ENCODE assay signal across 16 mouse cellular contexts in the genomic region with DNA sequence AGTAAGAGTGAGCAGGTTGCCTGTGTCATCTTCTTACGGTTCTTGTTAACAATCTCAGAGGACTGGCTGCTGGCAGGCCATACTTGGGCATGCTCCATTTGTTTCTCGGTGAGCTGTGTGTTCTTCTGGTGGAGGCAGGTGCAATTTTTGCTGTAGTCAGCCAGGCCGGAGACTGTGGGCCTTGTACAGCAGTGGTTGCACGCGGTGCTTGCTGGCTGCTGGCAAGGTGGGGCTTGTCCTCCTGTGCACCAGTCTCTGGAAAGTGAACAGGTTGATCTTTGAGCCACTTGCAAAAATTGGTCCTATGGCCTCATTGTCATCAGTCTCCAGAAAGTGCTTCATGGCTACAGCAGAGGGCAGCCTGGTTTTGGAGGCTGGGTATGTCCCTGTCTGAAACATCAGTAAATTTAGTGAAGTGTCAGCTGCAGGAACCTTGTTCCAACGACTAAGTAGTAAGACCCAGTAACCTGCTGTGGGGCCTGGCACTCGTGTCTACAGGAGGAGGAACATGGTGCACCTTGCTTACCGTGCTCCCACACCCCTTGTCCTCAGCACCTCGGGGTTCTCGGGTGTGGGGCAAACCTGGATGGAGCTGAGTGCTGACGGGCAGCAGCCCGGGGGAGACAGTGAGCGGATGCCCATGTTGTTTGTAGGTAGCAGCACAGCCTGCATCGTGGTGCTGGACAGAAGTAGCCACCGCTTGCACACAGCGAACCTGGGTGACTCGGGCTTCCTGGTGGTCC. TPM values are rescaled to one million over a fixed set of nuclear protein-coding genes. Genes with fewer than 3 reads are reported as not detected.
A peak's percentile ranks its signal among the peaks of the same experiment; 100 is the strongest.
DNase-seq lines count a peak whose midpoint lies in the region; ATAC-seq and TF ChIP-seq lines count a peak whose summit lies in the region.
"Had no signal": no experiment of that assay in that cellular context is flagged by ENCODE, and none has a peak within 500 bp of the region (broad histone marks: within the 10 kb centered on the region; RNA-seq: fewer than 3 reads in every experiment).

No protein-coding gene starts in this region.

- peaks cover 12% of the 10 kb centered on the region for H3K36me3 ChIP-seq in heart, embryonic 15.5 days
- peaks cover 4% of the 10 kb centered on the region; the same call in 1 of the 2 replicates for H3K36me3 ChIP-seq in liver, adult 2 months (ENCODE audit: control insufficient read depth, insufficient read depth, low read length)
- peaks cover 10% of the 10 kb centered on the region for H3K36me3 ChIP-seq in liver, embryonic 11.5 days (ENCODE audit: control insufficient read depth, insufficient read depth, low read length)

- H3K4me2 ChIP-seq in heart, embryonic 15.5 days, result no peak overlapping the region
- H3K4me2 ChIP-seq in liver, embryonic 11.5 days, result no peak overlapping the region
- H3K4me2 ChIP-seq: forebrain, embryonic 15.5 days; liver, embryonic 13.5 days; midbrain, embryonic 15.5 days had no signal

- WGBS in heart, embryonic 15.5 days, result 87% methylated on average over 17 of the region's 17 CpGs
- WGBS in liver, adult 2 months, result 74% methylated on average over 17 of the region's 17 CpGs
- WGBS in liver, embryonic 11.5 days, result 90% methylated on average over 17 of the region's 17 CpGs

- peaks cover 62% of the 10 kb centered on the region for H3K4me1 ChIP-seq in heart, embryonic 15.5 days (replicated peaks)
- peaks cover 25% of the 10 kb centered on the region for H3K4me1 ChIP-seq in liver, adult 2 months (ENCODE audit: control insufficient read depth, insufficient read depth, low read length)
- H3K4me1 ChIP-seq in liver, embryonic 11.5 days (replicated peaks; ENCODE audit: control insufficient read depth, insufficient read depth, low read length), result peaks cover 9% of the 10 kb centered on the region
- H3K4me1 ChIP-seq: midbrain, embryonic 15.5 days had no signal

- H3K9me3 ChIP-seq in heart, embryonic 15.5 days (replicated peaks), result no peaks in the 10 kb centered on the region
- no peaks in the 10 kb centered on the region for H3K9me3 ChIP-seq in liver, embryonic 11.5 days (ENCODE audit: control insufficient read depth, low read length)
- H3K9me3 ChIP-seq: embryonic facial prominence, embryonic 10.5 days; forebrain, embryonic 15.5 days; G1E; liver, embryonic 13.5 days; megakaryocyte, embryonic 14.5 days; midbrain, embryonic 15.5 days had no signal

- no peak overlapping the region for H3K9ac ChIP-seq in heart, embryonic 15.5 days
- 0 out of 2 replicates have a peak overlapping the region, but pooled peaks have one; percentile 8 for H3K9ac ChIP-seq in liver, adult 2 months (ENCODE audit: low read depth, low read length)
- H3K9ac ChIP-seq in liver, embryonic 11.5 days (ENCODE audit: low read depth, low read length), result no peak overlapping the region
- H3K9ac ChIP-seq: forebrain, embryonic 15.5 days; liver, embryonic 13.5 days; midbrain, embryonic 15.5 days had no signal

- no peak for DNase-seq in heart, postnatal 14 days
- DNase-seq in liver, adult 2 months (ENCODE audit: extremely low read depth, low read depth, low spot score), result peak; percentile 84
- DNase-seq in liver, embryonic 11.5 days (ENCODE audit: low spot score), result no peak
- DNase-seq in kidney, postnatal 14 days, result peak; percentile 55
- DNase-seq in thymus, postnatal 25 days, result peak; percentile 62
- no peak for DNase-seq in right cerebral cortex, postnatal 10 days (ENCODE audit: low spot score in 2 of 2)
- DNase-seq in retina, embryonic 14.5 days (ENCODE audit: low spot score), result no peak
- DNase-seq: heart, adult 2 months; left cerebral cortex, postnatal 4 days; liver, embryonic 13.5 days had no signal

- TF ChIP-seq POLR2A in liver, adult 2 months (IDR thresholded peaks at IDR 0.05; ENCODE audit: extremely low read depth, insufficient read depth, low read length), result no peak

- TF ChIP-seq CTCF in liver, adult 2 months (IDR thresholded peaks at IDR 0.05; ENCODE audit: low read depth, low read length), result no peak

- H3K79me2 ChIP-seq in liver, adult 2 months (ENCODE audit: control insufficient read depth, insufficient read depth, low read length), result peaks cover 8% of the 10 kb centered on the region; the same call in 1 of the 2 replicates

- ATAC-seq in heart, embryonic 15.5 days (replicated peaks; ENCODE audit: insufficient number of reproducible peaks, insufficient read depth, low FRiP score, low read depth), result no peak
- no peak for ATAC-seq in liver, embryonic 11.5 days (replicated peaks; ENCODE audit: low FRiP score)
- ATAC-seq: forebrain, embryonic 15.5 days; midbrain, embryonic 15.5 days had no signal

- no peaks in the 10 kb centered on the region for H3K27me3 ChIP-seq in heart, embryonic 15.5 days
- H3K27me3 ChIP-seq in liver, adult 2 months (ENCODE audit: control insufficient read depth, insufficient read depth, low read length), result no peaks in the 10 kb centered on the region
- no peaks in the 10 kb centered on the region for H3K27me3 ChIP-seq in liver, embryonic 11.5 days (replicated peaks; ENCODE audit: control insufficient read depth, insufficient read depth, low read length)
- H3K27me3 ChIP-seq: forebrain, embryonic 15.5 days; liver, embryonic 13.5 days; megakaryocyte, embryonic 14.5 days; midbrain, embryonic 15.5 days had no signal

- intact Hi-C loops in heart, postnatal 14 days (cut with DNase I), result no loop called here

- H3K27ac ChIP-seq in heart, embryonic 15.5 days, result 0 out of 2 replicates have a peak overlapping the region, but pooled peaks have one; percentile 3
- peak overlapping the region; percentile 11; the same call in 1 of the 2 replicates for H3K27ac ChIP-seq in liver, adult 2 months (replicated peaks; ENCODE audit: insufficient read depth, low read depth, low read length)
- H3K27ac ChIP-seq in liver, embryonic 11.5 days (ENCODE audit: low read depth, low read length), result no peak overlapping the region
- H3K27ac ChIP-seq: embryonic facial prominence, embryonic 10.5 days; forebrain, embryonic 15.5 days; liver, embryonic 13.5 days; midbrain, embryonic 15.5 days had no signal

- H3K4me3 ChIP-seq in heart, embryonic 15.5 days, result no peak overlapping the region
- no peak overlapping the region for H3K4me3 ChIP-seq in liver, adult 2 months (ENCODE audit: insufficient read depth, low read depth, low read length)
- no peak overlapping the region for H3K4me3 ChIP-seq in liver, embryonic 11.5 days (ENCODE audit: low read depth, low read length)
- H3K4me3 ChIP-seq: embryonic facial prominence, embryonic 10.5 days; forebrain, embryonic 15.5 days; heart, adult 2 months; liver, embryonic 13.5 days; megakaryocyte, embryonic 14.5 days; midbrain, embryonic 15.5 days had no signal

RNA-seq across cellular contexts. Expression of a gene that starts 28.9 kb away (rescaled TPM):
- polyA plus RNA-seq in heart, embryonic 15.5 days (2015; fragmentation: Nextera tagmentation; extraction: Ambion mirVana), result 11.9 and 12.2 TPM in 2 replicates
- 10 to 100 TPM; 85.5 to 87.2 TPM for total RNA-seq in heart, postnatal 14 days (2021)
- total RNA-seq in liver, adult 2 months (2014; rRNA removed), result 16.3 and 17.6 TPM in 2 replicates
- 8.7 and 9.5 TPM in 2 replicates for polyA plus RNA-seq in liver, adult 2 months (2012; rRNA removed)
- polyA plus RNA-seq in liver, embryonic 11.5 days (2014; fragmentation: Nextera tagmentation; extraction: Ambion mirVana), result 6.7 and 8.2 TPM in 2 replicates

RNA-seq across cellular contexts. Expression of a gene that starts 40.9 kb away (rescaled TPM):
- 7.2 and 8.0 TPM in 2 replicates for polyA plus RNA-seq in heart, embryonic 15.5 days (2015; fragmentation: Nextera tagmentation; extraction: Ambion mirVana)
- total RNA-seq in heart, postnatal 14 days (2021), result 1 to 10 TPM; 1.4 to 1.5 TPM
- total RNA-seq in liver, adult 2 months (2014; rRNA removed), result 3.8 and 4.5 TPM in 2 replicates
- 1.00 and 1.5 TPM in 2 replicates for polyA plus RNA-seq in liver, adult 2 months (2012; rRNA removed)
- polyA plus RNA-seq in liver, embryonic 11.5 days (2014; fragmentation: Nextera tagmentation; extraction: Ambion mirVana), result 7.0 and 7.9 TPM in 2 replicates

RNA-seq across cellular contexts. Expression of a gene that starts 41.1 kb away (rescaled TPM):
- 177 and 206 TPM in 2 replicates for polyA plus RNA-seq in heart, embryonic 15.5 days (2015; fragmentation: Nextera tagmentation; extraction: Ambion mirVana)
- total RNA-seq in heart, postnatal 14 days (2021), result 100 to 1,000 TPM in 1 of 2 experiments, 10 to 100 TPM in 1; 86.7 to 103 TPM
- 52.8 and 58.8 TPM in 2 replicates for total RNA-seq in liver, adult 2 months (2014; rRNA removed)
- 24.9 and 27.9 TPM in 2 replicates for polyA plus RNA-seq in liver, adult 2 months (2012; rRNA removed)
- 204 and 211 TPM in 2 replicates for polyA plus RNA-seq in liver, embryonic 11.5 days (2014; fragmentation: Nextera tagmentation; extraction: Ambion mirVana)

RNA-seq across cellular contexts. Expression of a gene that starts 48.9 kb away (rescaled TPM):
- 2.5 and 3.3 TPM in 2 replicates for polyA plus RNA-seq in heart, embryonic 15.5 days (2015; fragmentation: Nextera tagmentation; extraction: Ambion mirVana)
- 1 to 10 TPM; 5.2 to 6.7 TPM for total RNA-seq in heart, postnatal 14 days (2021)
- 1.6 and 1.9 TPM in 2 replicates for total RNA-seq in liver, adult 2 months (2014; rRNA removed)
- 3.5 and 5.9 TPM in 2 replicates for polyA plus RNA-seq in liver, adult 2 months (2012; rRNA removed)
- polyA plus RNA-seq in liver, embryonic 11.5 days (2014; fragmentation: Nextera tagmentation; extraction: Ambion mirVana), result 2.1 and 3.1 TPM in 2 replicates

RNA-seq across cellular contexts. Expression of a gene that starts 58.6 kb away (rescaled TPM):
- 49.4 and 51.7 TPM in 2 replicates for polyA plus RNA-seq in heart, embryonic 15.5 days (2015; fragmentation: Nextera tagmentation; extraction: Ambion mirVana)
- 10 to 100 TPM; 23.1 to 25.6 TPM for total RNA-seq in heart, postnatal 14 days (2021)
- 14.1 and 18.4 TPM in 2 replicates for total RNA-seq in liver, adult 2 months (2014; rRNA removed)
- polyA plus RNA-seq in liver, adult 2 months (2012; rRNA removed), result 23.5 and 24.6 TPM in 2 replicates
- 112 and 114 TPM in 2 replicates for polyA plus RNA-seq in liver, embryonic 11.5 days (2014; fragmentation: Nextera tagmentation; extraction: Ambion mirVana)

Comparison
In these comparisons a context has a peak if more than half of its experiments do, and no peak if none do; other contexts are left out.
1. DNase-seq: peak in liver, adult 2 months (single experiment), kidney, postnatal 14 days (single experiment) and thymus, postnatal 25 days (single experiment); none in heart, postnatal 14 days (0 of 2), liver, embryonic 11.5 days (single experiment), right cerebral cortex, postnatal 10 days (0 of 2) and retina, embryonic 14.5 days (single experiment).